Mouse (Mus musculus): Measurements from ENCODE around the gene Disc1. TPM values are rescaled to one million over a fixed set of nuclear protein-coding genes. Genes with fewer than 3 reads are reported as not detected.
A peak's percentile ranks its signal among the peaks of the same experiment; 100 is the strongest.

Disc1 gene
- total and polyA plus RNA-seq, 3 experiments = not detected

DNA sequence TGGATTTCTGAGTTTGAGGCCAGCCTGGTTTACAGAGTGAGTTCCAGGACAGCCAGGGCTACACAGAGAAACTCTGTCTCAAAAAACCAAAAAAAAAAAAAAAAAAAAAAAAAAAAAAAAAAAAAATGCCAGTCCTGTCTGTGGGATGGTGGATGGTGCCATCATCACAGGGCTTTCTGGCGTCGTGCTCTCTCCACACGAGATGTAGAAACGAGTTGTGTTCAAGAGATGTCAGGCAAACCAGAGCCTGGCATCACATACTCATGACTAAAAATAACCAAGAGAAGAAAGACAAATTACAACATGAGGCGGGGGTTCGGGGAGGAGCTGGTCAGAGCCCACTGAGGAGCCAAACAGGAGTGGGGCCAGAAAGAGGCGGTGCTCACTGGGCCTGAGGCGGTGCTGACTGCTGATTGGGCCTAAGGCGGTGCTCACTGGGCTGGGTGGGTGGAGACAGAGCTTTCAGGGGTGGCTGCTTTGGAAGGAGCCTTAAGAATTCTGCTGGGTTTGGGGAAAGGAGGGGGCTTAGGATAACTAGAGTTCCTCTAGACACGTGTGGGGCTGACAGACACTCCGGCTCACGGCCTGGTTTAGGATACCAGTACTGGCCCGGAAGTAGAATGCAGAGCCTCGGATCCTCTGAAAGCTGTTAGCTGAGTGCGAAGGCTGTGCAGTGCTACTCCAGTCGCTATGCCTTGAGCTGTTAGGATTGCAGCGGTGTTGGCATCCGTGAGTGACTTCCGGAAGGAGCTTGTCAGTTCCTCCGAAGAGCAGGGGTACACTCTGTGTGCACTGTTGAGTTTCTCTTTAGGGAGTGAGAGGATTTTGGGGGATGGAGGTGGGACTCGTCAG, 37.1 kb downstream of the Disc1 start:
- TF ChIP-seq ZC3H11A (IDR thresholded peaks at IDR 0.05; ENCODE audit: low read depth, low read length) = no peak
- no peak for TF ChIP-seq ZNF384 (IDR thresholded peaks at IDR 0.05; ENCODE audit: low read depth, low read length)
- Histone ChIP-seq H3K9me3 (replicated peaks; ENCODE audit: low read length) (peaks cover 10% of the 10 kb centered on the region), H3K79me2 (replicated peaks; ENCODE audit: control insufficient read depth, extremely low read depth, insufficient read depth, poor library complexity, severe bottlenecking) (no peaks in the 10 kb centered on the region), H3K4me1 (ENCODE audit: control insufficient read depth in 1 of 2, insufficient read depth in 2 of 2) (peaks cover 0 to 4% of the 10 kb centered on the region in 2 experiments; a peak in 1 of 4 replicates), H3K4me3 (replicated peaks in 1 of 3; ENCODE audit: low read depth in 2 of 3, low read length in 2 of 3, poor library complexity in 1 of 3) (no peak overlapping the region), H3K36me3 (replicated peaks in 1 of 2; ENCODE audit: control insufficient read depth in 1 of 2, insufficient read depth in 1 of 2, low read length in 1 of 2) (no peaks in the 10 kb centered on the region), H3K27me3 (replicated peaks) (peaks cover 1% of the 10 kb centered on the region), H3K27ac (ENCODE audit: insufficient read depth, low read depth) (no peak overlapping the region), H3K4me2 (ENCODE audit: insufficient read depth, low read depth, poor library complexity, severe bottlenecking) (no peak overlapping the region), H3K9ac (ENCODE audit: insufficient read depth, low read depth) (no peak overlapping the region)
- dilution Hi-C loops (cut with MboI; ENCODE audit: extremely low pct_ligation_motif_present, extremely low pct_unique_long_range_greater_than_20kb, low sequenced_read_pairs) (no loop called here), in situ Hi-C loops (cut with MboI; ENCODE audit: low pct_ligation_motif_present, low pct_unique_long_range_greater_than_20kb, low sequenced_read_pairs) (no loop called here)
- no peak for DNase-seq (ENCODE audit: extremely low read depth)

DNA sequence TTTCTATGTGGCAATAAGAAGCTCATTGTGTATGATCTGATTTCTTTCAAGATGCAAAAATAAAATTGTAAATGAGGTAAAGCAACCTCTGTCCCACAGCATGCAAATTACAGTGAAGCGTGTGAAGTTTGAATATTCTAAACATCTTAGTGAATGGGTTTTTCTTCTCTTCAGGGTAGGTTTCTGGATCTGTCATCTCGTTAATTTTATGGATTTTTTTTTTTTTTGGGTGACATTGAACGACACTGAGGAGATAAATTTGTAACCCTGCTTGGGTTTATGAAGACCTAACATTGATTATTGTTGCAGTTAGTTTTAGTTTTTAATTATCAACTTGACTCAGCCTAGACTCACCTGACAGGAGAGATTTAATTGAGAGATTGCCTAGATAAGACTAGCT, 43.1 kb downstream of the Disc1 start:
- H3K9me3 ChIP-seq (replicated peaks; ENCODE audit: low read length) = peaks cover 5% of the 10 kb centered on the region
- H3K9ac ChIP-seq (ENCODE audit: insufficient read depth, low read depth) = no peak overlapping the region
- H3K27me3 ChIP-seq (replicated peaks) = peaks cover 1% of the 10 kb centered on the region
- no peak overlapping the region for H3K4me2 ChIP-seq (ENCODE audit: insufficient read depth, low read depth, poor library complexity, severe bottlenecking)
- peak; percentile 33 for DNase-seq (ENCODE audit: extremely low read depth)
- peaks cover 8 to 14% of the 10 kb centered on the region in 2 experiments; a peak in 3 of 4 replicates for H3K4me1 ChIP-seq (ENCODE audit: control insufficient read depth in 1 of 2, insufficient read depth in 2 of 2)
- in situ Hi-C loops (cut with MboI; ENCODE audit: low pct_ligation_motif_present, low pct_unique_long_range_greater_than_20kb, low sequenced_read_pairs) (no loop called here), dilution Hi-C loops (cut with MboI; ENCODE audit: extremely low pct_ligation_motif_present, extremely low pct_unique_long_range_greater_than_20kb, low sequenced_read_pairs) (no loop called here)
- H3K79me2 ChIP-seq (replicated peaks; ENCODE audit: control insufficient read depth, extremely low read depth, insufficient read depth, poor library complexity, severe bottlenecking) = no peaks in the 10 kb centered on the region
- TF ChIP-seq EP300 (IDR thresholded peaks at IDR 0.05; ENCODE audit: low read length) (peak; percentile 46), BHLHE40 (IDR thresholded peaks at IDR 0.05; ENCODE audit: low read depth, low read length) (0 out of 2 replicates have a peak, but pooled peaks have one; percentile 38), RAD21 (IDR thresholded peaks at IDR 0.05; ENCODE audit: low read depth, low read length) (no peak), KAT2A (IDR thresholded peaks at IDR 0.05; ENCODE audit: insufficient replicate concordance, low read length) (no peak), ZNF384 (IDR thresholded peaks at IDR 0.05; ENCODE audit: low read depth, low read length) (peak; percentile 90), ZKSCAN1 (IDR thresholded peaks at IDR 0.05; ENCODE audit: borderline replicate concordance, low read depth, low read length) (no peak), ETS1 (conservative IDR thresholded peaks at IDR 0.05; ENCODE audit: low read depth, low read length) (peak; percentile 33; the same call in 1 of the 2 replicates), SIN3A (IDR thresholded peaks at IDR 0.05; ENCODE audit: low read length) (no peak), JUN (IDR thresholded peaks at IDR 0.05; ENCODE audit: insufficient read depth, low read depth, low read length) (no peak), CHD1 (IDR thresholded peaks at IDR 0.05; ENCODE audit: low read depth, low read length) (no peak), IRF4 (IDR thresholded peaks at IDR 0.05; ENCODE audit: low read depth, low read length) (peak; percentile 55)
- no peaks in the 10 kb centered on the region for H3K36me3 ChIP-seq (replicated peaks in 1 of 2; ENCODE audit: control insufficient read depth in 1 of 2, insufficient read depth in 1 of 2, low read length in 1 of 2)
- no peak overlapping the region for H3K4me3 ChIP-seq (replicated peaks in 1 of 3; ENCODE audit: low read depth in 2 of 3, low read length in 2 of 3, poor library complexity in 1 of 3)
- no peak overlapping the region; the same call in 1 of the 2 replicates for H3K27ac ChIP-seq (ENCODE audit: insufficient read depth, low read depth)
